ENCODE assay signal across 25 mouse cellular contexts in genomic region chr14:107051946-107052551, GRCm38 (mm10).
"Had no signal": no experiment of that assay in that cellular context is flagged by ENCODE, and none has a peak within 500 bp of the region (broad histone marks: within the 10 kb centered on the region; RNA-seq: fewer than 3 reads in every experiment).

No protein-coding gene starts in this region.

- H3K27me3 ChIP-seq: heart, embryonic 12.5 days; intestine, embryonic 15.5 days; kidney, embryonic 15.5 days; limb, embryonic 12.5 days; liver, embryonic 13.5 days; liver, embryonic 15.5 days had no signal

- H3K4me3 ChIP-seq: gastrocnemius, adult 2 months; heart, embryonic 10.5 days; heart, embryonic 12.5 days; intestine, embryonic 15.5 days; kidney, embryonic 15.5 days; limb, embryonic 10.5 days; limb, embryonic 12.5 days; liver, embryonic 13.5 days; liver, embryonic 15.5 days had no signal

- H3K36me3 ChIP-seq: heart, embryonic 10.5 days; heart, embryonic 12.5 days; intestine, embryonic 15.5 days; kidney, embryonic 15.5 days; limb, embryonic 10.5 days; limb, embryonic 12.5 days; liver, embryonic 13.5 days; liver, embryonic 15.5 days had no signal

- H3K4me2 ChIP-seq: heart, embryonic 12.5 days; hindbrain, embryonic 14.5 days; intestine, embryonic 15.5 days; kidney, embryonic 15.5 days; limb, embryonic 12.5 days; liver, embryonic 11.5 days; liver, embryonic 13.5 days; liver, embryonic 15.5 days had no signal

- DNase-seq: gastrocnemius, adult 2 months; gastrocnemius, postnatal 10 days; gastrocnemius, postnatal 25 days; heart, adult 18-20 months; heart, postnatal 10 days; heart, postnatal 4 days; kidney, adult 18-20 months; kidney, adult 8-10 months; kidney, postnatal 10 days; kidney, postnatal 25 days; kidney, postnatal 4 days; layer of hippocampus, adult 9-11 months; layer of hippocampus, postnatal 36 days; liver; liver, embryonic 13.5 days; liver, postnatal 0 days had no signal
